Mouse (Mus musculus): Measurements from ENCODE around the gene Cald1. TPM values are rescaled to one million over a fixed set of nuclear protein-coding genes. Genes with fewer than 3 reads are reported as not detected.

Cald1 gene
- polyA plus RNA-seq, 1 experiment from 2014 or later: 52.4 TPM

DNA sequence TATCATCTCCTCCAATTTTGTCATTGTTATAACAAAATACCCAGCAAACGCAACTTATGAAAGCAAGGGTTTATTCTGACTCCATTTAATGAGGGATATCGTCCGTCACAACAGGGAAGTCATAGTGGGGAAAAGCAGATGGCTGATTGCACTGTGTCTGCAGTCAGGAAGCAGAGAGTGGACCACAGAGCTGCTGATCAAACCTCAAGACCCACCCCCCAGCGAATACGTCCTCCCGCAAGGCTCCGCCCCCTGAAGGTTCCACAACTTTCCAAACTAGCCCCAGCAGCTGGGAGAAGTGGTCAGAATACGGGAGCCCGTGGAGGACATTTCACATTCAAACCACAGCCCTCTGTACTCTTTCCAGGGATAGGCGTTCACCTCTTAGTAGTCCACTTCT is 76.6 kb downstream of the Cald1 start:
- Histone ChIP-seq H3K4me3 (replicated peaks; ENCODE audit: low read length) (no peak overlapping the region), H3K4me1 (replicated peaks; ENCODE audit: control insufficient read depth, insufficient read depth, low read length) (no peaks in the 10 kb centered on the region), H3K27me3 (ENCODE audit: control insufficient read depth, insufficient read depth, low read length) (no peaks in the 10 kb centered on the region), H3K9me3 (ENCODE audit: control insufficient read depth, low read length) (0 out of 2 replicates have a peak, but pooled peaks cover 6% of the 10 kb centered on the region), H3K36me3 (replicated peaks; ENCODE audit: control insufficient read depth, insufficient read depth) (no peaks in the 10 kb centered on the region), H3K4me2 (replicated peaks) (no peak overlapping the region), H3K9ac (no peak overlapping the region), H3K27ac (no peak overlapping the region)
- DNase-seq (ENCODE audit: low spot score) (no peak), ATAC-seq (ENCODE audit: low FRiP score) (no peak)
- WGBS: 72% methylated on average over 10 of the region's 10 CpGs

DNA sequence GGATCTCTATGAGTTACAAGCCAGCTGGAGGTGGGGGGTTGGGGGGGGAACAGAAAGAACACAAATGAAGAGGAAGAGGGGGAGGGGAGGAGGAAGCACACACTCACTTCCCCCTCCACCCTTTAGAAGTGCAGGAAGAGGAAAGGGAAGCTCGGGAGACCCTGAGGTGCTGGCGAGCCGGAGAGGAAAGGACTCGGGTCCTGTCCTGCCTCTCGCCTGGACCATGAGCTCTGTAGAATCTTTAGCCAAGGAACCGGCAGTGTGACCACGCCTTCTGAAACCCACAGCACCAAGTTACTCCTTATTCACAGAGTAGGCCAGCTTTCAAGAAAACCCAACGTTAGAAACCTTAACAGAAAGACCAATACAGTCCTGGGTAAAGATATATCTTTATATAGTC is 83.8 kb downstream of the Cald1 start:
- Histone ChIP-seq H3K36me3 (replicated peaks; ENCODE audit: control insufficient read depth, insufficient read depth) (no peaks in the 10 kb centered on the region), H3K4me2 (replicated peaks) (no peak overlapping the region), H3K9me3 (ENCODE audit: control insufficient read depth, low read length) (no peaks in the 10 kb centered on the region), H3K4me1 (replicated peaks; ENCODE audit: control insufficient read depth, insufficient read depth, low read length) (0 out of 2 replicates have a peak, but pooled peaks cover 3% of the 10 kb centered on the region), H3K27me3 (ENCODE audit: control insufficient read depth, insufficient read depth, low read length) (no peaks in the 10 kb centered on the region), H3K9ac (no peak overlapping the region), H3K27ac (no peak overlapping the region), H3K4me3 (replicated peaks; ENCODE audit: low read length) (no peak overlapping the region)
- 77% methylated on average over 8 of the region's 8 CpGs for WGBS
- no peak for DNase-seq (ENCODE audit: low spot score)
- ATAC-seq (ENCODE audit: low FRiP score): no peak

DNA sequence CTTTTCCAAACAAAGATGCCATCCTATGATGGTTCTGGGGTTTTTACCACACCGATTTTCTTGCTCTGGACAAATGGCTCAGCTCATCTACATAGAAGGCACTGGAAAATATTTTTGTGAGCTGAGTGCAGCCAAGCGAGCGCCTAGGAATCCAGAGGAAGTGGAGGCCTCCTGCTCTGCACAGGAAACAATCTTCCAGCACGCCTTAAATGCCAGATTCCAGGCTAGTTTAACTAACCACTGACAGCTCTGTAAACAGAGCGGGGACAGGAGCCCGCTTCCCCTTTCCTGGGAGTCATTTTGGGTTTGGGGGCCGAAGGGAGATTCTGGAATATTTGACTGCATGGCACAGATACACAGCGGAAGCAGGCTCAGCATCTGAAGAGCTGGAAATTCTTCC is 86.6 kb downstream of the Cald1 start:
- Histone ChIP-seq H3K36me3 (replicated peaks; ENCODE audit: control insufficient read depth, insufficient read depth) (no peaks in the 10 kb centered on the region), H3K4me1 (replicated peaks; ENCODE audit: control insufficient read depth, insufficient read depth, low read length) (0 out of 2 replicates have a peak, but pooled peaks cover 3% of the 10 kb centered on the region), H3K27ac (no peak overlapping the region), H3K9ac (no peak overlapping the region; the same call in 1 of the 2 replicates), H3K27me3 (ENCODE audit: control insufficient read depth, insufficient read depth, low read length) (no peaks in the 10 kb centered on the region), H3K4me3 (replicated peaks; ENCODE audit: low read length) (no peak overlapping the region), H3K4me2 (replicated peaks) (no peak overlapping the region), H3K9me3 (ENCODE audit: control insufficient read depth, low read length) (no peaks in the 10 kb centered on the region)
- WGBS: 50% methylated on average over 8 of the region's 8 CpGs
- DNase-seq (ENCODE audit: low spot score) (no peak), ATAC-seq (ENCODE audit: low FRiP score) (no peak)

DNA sequence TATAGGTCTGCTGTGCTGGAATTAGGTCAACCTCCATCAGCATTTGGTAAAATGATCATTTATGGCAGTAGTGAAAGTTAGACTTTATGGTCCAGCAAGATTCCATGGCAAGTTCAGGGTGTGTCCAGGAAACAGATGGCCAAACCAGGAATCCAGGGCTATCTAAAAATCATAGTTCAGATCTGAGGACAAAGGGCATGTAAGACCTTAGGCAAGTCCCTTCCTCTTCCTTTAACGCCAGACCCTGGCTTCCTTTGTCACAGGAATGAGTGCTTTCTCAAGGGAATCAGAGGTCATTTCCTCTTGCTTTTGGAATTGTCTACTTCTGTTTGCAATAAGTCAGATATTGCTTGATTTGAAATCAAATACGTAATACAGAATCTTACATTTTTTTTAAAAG is 90.7 kb downstream of the Cald1 start:
- Histone ChIP-seq H3K27me3 (ENCODE audit: control insufficient read depth, insufficient read depth, low read length) (no peaks in the 10 kb centered on the region), H3K4me3 (replicated peaks; ENCODE audit: low read length) (no peak overlapping the region), H3K4me1 (replicated peaks; ENCODE audit: control insufficient read depth, insufficient read depth, low read length) (0 out of 2 replicates have a peak, but pooled peaks cover 3% of the 10 kb centered on the region), H3K27ac (no peak overlapping the region), H3K36me3 (replicated peaks; ENCODE audit: control insufficient read depth, insufficient read depth) (no peaks in the 10 kb centered on the region), H3K9ac (no peak overlapping the region), H3K4me2 (replicated peaks) (no peak overlapping the region), H3K9me3 (ENCODE audit: control insufficient read depth, low read length) (no peaks in the 10 kb centered on the region)
- DNase-seq (ENCODE audit: low spot score): no peak
- ATAC-seq (ENCODE audit: low FRiP score): no peak
- WGBS: 90% methylated on average over 2 of the region's 2 CpGs

DNA sequence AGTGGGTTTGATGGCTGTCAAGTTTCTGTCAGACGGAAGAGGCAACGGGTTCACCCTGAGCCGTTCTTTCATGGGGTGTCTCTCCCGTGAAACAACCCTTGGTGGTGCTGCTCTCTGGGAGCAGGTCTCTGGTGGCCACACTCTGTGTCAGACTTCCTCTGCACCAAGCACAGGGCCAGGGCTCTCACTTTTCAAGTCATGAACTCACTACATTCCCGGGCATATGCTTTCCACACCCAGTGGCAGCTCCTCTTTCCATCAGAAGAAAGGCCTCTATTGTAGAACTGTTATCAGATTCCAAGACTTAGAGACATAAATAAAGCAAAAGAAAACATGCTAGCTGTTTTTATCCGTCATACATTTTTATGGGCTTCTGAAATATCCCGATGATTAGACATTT is 93.1 kb downstream of the Cald1 start:
- H3K4me1 ChIP-seq (replicated peaks; ENCODE audit: control insufficient read depth, insufficient read depth, low read length): no peaks in the 10 kb centered on the region
- no peaks in the 10 kb centered on the region for H3K36me3 ChIP-seq (replicated peaks; ENCODE audit: control insufficient read depth, insufficient read depth)
- no peak overlapping the region for H3K27ac ChIP-seq
- 78% methylated on average over 7 of the region's 7 CpGs for WGBS
- no peak overlapping the region for H3K9ac ChIP-seq
- no peak for DNase-seq (ENCODE audit: low spot score)
- H3K9me3 ChIP-seq (ENCODE audit: control insufficient read depth, low read length): no peaks in the 10 kb centered on the region
- no peak for ATAC-seq (ENCODE audit: low FRiP score)
- H3K27me3 ChIP-seq (ENCODE audit: control insufficient read depth, insufficient read depth, low read length): no peaks in the 10 kb centered on the region
- no peak overlapping the region for H3K4me3 ChIP-seq (replicated peaks; ENCODE audit: low read length)
- H3K4me2 ChIP-seq (replicated peaks): no peak overlapping the region

DNA sequence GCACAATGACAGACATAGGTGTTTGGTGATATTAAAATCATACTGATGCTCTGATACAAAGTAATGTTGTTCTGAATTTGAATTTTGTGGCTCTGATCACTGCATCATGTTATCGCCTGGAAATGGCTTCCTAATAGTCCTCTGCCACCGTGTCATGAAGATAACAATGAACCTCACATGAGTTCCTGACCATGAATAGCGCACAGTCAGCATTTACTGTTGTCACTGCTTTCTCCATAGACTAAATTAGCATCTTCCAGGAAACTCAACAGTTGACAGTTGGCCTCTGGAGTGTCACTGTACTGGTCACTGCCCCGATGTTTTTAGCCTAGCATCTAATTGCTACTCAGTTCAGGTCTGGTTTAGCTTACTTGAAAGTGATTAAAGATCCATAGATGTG is 95.8 kb downstream of the Cald1 start:
- Histone ChIP-seq H3K36me3 (replicated peaks; ENCODE audit: control insufficient read depth, insufficient read depth) (no peaks in the 10 kb centered on the region), H3K4me3 (replicated peaks; ENCODE audit: low read length) (no peak overlapping the region), H3K9ac (no peak overlapping the region), H3K4me2 (replicated peaks) (no peak overlapping the region), H3K27me3 (ENCODE audit: control insufficient read depth, insufficient read depth, low read length) (no peaks in the 10 kb centered on the region), H3K27ac (no peak overlapping the region), H3K4me1 (replicated peaks; ENCODE audit: control insufficient read depth, insufficient read depth, low read length) (no peaks in the 10 kb centered on the region), H3K9me3 (ENCODE audit: control insufficient read depth, low read length) (no peaks in the 10 kb centered on the region)
- DNase-seq (ENCODE audit: low spot score) (no peak), ATAC-seq (ENCODE audit: low FRiP score) (no peak)
- 86% methylated on average over 4 of the region's 4 CpGs for WGBS

DNA sequence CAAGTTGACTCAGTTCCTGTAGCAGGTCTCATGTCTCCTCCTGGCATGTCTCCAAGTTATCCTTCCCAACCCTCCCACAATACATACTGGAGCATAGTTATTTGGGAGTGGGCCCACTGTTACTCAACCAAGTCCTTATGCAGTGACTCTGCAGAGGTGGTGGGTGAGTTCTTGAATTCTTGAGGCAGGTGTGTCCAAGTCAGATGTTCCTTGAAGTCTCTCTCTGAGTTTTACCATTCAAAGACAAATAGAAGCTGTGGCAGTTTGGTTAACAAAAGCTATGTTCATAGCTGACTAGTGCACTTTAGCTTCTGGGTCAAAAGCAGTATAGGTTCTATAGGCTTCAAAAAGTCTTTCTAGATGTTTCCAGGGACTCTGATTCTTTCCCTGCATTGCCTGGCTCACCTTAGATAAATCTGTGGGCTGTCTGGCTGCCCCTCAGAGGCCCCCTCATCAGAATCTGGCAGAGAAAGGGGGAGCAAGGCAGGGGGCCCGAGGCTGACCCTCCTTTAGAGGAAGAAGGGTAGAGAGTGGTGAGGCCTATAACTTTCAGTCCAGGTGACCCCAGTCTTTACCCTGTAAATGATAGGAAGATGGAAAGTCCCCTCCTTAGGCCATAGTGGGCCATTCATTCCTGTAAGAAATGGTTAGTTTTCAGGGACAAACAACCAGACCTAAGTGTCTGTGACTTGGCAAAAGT is 105.3 kb downstream of the Cald1 start:
- H3K4me3 ChIP-seq (replicated peaks; ENCODE audit: low read length): no peak overlapping the region
- H3K4me1 ChIP-seq (replicated peaks; ENCODE audit: control insufficient read depth, insufficient read depth, low read length): peaks cover 4% of the 10 kb centered on the region
- ATAC-seq (ENCODE audit: low FRiP score) (no peak), DNase-seq (ENCODE audit: low spot score) (no peak)
- H3K36me3 ChIP-seq (replicated peaks; ENCODE audit: control insufficient read depth, insufficient read depth): no peaks in the 10 kb centered on the region
- peaks cover 4% of the 10 kb centered on the region; the same call in 1 of the 2 replicates for H3K9me3 ChIP-seq (ENCODE audit: control insufficient read depth, low read length)
- WGBS: 86% methylated on average over 1 of the region's 1 CpGs
- no peak overlapping the region for H3K27ac ChIP-seq
- H3K9ac ChIP-seq: no peak overlapping the region
- no peak overlapping the region for H3K4me2 ChIP-seq (replicated peaks)
- H3K27me3 ChIP-seq (ENCODE audit: control insufficient read depth, insufficient read depth, low read length): no peaks in the 10 kb centered on the region

DNA sequence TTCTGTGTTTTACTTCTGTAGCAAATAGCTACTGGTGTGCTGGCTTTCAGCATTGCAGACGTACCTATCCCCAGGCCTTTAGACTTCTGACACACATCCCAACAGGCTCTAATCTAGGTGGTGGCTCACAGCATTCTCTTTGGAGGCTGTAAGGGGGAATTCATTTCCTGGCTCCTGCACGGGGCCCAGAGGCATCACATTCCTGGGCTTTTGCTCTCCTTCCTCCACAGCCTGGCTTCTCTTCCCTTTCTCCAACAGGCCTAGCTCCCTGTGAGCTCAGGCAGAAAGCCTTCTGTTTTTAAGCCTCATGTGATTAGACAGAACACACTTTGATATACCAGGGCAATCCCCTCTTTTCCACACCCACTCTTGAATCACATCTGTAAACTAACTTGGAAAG is 109.2 kb downstream of the Cald1 start:
- H3K4me3 ChIP-seq (replicated peaks; ENCODE audit: low read length): no peak overlapping the region
- DNase-seq (ENCODE audit: low spot score) (no peak), ATAC-seq (ENCODE audit: low FRiP score) (no peak)
- H3K4me1 ChIP-seq (replicated peaks; ENCODE audit: control insufficient read depth, insufficient read depth, low read length): peaks cover 32% of the 10 kb centered on the region
- peaks cover 4% of the 10 kb centered on the region; the same call in 1 of the 2 replicates for H3K9me3 ChIP-seq (ENCODE audit: control insufficient read depth, low read length)
- H3K27ac ChIP-seq: no peak overlapping the region
- 62% methylated on average over 2 of the region's 2 CpGs for WGBS
- no peak overlapping the region for H3K9ac ChIP-seq
- H3K27me3 ChIP-seq (ENCODE audit: control insufficient read depth, insufficient read depth, low read length): no peaks in the 10 kb centered on the region
- H3K4me2 ChIP-seq (replicated peaks): no peak overlapping the region
- H3K36me3 ChIP-seq (replicated peaks; ENCODE audit: control insufficient read depth, insufficient read depth): no peaks in the 10 kb centered on the region

DNA sequence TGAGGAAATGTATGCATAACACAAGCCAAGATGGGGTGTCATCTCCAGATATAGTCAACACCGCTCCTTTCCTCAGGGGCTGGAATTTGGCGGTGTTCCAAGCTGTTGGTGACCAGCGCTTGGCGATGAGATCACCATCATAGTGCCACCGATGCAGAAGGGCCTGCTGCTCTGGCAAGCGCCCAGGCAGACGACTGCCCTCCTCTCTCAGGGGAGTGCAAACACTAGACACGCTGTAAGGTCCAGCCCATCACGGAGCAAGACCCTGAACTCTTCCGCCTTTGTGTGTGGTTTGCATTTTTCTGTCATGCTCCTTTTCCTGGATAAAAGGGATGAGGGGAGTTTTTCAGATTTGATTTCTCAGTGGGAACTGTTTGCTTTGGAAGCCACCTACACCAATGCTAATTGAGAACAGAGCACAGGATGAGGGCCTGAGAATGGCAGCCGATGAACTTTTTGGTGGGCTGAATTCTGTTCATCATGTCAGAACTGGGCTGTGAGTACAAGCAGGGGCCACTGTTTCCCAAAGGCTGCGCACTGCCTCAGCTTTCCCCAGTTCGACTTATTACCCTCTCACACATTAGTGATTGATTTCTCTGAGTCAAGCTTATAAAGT is 110.5 kb downstream of the Cald1 start:
- H3K4me3 ChIP-seq (replicated peaks; ENCODE audit: low read length): peak overlapping the region; percentile 51
- peak; percentile 67 for DNase-seq (ENCODE audit: low spot score)
- WGBS: 15% methylated on average over 13 of the region's 13 CpGs
- H3K9ac ChIP-seq: peak overlapping the region; percentile 75
- peaks cover 32% of the 10 kb centered on the region for H3K4me1 ChIP-seq (replicated peaks; ENCODE audit: control insufficient read depth, insufficient read depth, low read length)
- peaks cover 4% of the 10 kb centered on the region; the same call in 1 of the 2 replicates for H3K9me3 ChIP-seq (ENCODE audit: control insufficient read depth, low read length)
- H3K4me2 ChIP-seq (replicated peaks): peak overlapping the region; percentile 72
- H3K36me3 ChIP-seq (replicated peaks; ENCODE audit: control insufficient read depth, insufficient read depth): no peaks in the 10 kb centered on the region
- H3K27ac ChIP-seq: peak overlapping the region; percentile 82
- ATAC-seq (ENCODE audit: low FRiP score): peak; percentile 75
- H3K27me3 ChIP-seq (ENCODE audit: control insufficient read depth, insufficient read depth, low read length): no peaks in the 10 kb centered on the region
